Mouse (Mus musculus): ENCODE measurements around the gene Galp. TPM values are rescaled to one million over a fixed set of nuclear protein-coding genes. Genes with fewer than 3 reads are reported as not detected.
"Not testable (repeated sequence)": the region's sequence is repeated elsewhere in the genome, so short reads cannot be mapped to it uniquely, and the experiment has no call there.

Galp gene
- total RNA-seq, 2 experiments from 2014 or later, result not detected

DNA sequence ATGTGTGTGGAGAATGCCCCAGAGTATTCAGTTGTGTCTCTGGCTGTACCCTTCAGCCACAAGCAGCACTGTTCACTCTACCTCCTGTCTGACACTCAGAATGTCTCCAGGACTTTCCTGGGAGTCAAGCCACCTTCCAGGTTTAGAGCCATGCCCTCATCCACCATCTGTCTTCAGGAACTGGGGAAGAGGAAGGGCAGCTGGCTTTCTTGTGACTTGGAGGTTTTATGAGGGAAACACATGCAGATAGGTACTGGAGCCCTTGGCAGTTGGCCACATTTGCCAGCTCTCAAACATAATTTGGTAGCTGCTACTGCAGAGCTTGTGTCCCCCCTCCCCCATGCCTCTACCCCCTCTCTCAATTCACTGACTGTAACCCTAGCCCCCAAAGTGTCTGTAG lies 17.9 kb upstream of the Galp start:
- no peak for DNase-seq

- DNase-seq, result no peak
These were observed 14.0 kb upstream of the Galp start for GRCm38 (mm10) chr7:6182882-6183281.

GRCm38 (mm10) chr7:6183802-6184201 lies 13.1 kb upstream of the Galp start:
- no peak for DNase-seq

GRCm38 (mm10) chr7:6184521-6184920 lies 12.4 kb upstream of the Galp start:
- DNase-seq, result peak; percentile 33

- DNase-seq, result no peak
These were observed 11.5 kb upstream of the Galp start for GRCm38 (mm10) chr7:6185391-6185790.

- DNase-seq, result no peak
These were observed 10.7 kb upstream of the Galp start for GRCm38 (mm10) chr7:6186176-6186575.

- DNase-seq, result no peak
These were observed 10.1 kb upstream of the Galp start for GRCm38 (mm10) chr7:6186756-6187155.

DNA sequence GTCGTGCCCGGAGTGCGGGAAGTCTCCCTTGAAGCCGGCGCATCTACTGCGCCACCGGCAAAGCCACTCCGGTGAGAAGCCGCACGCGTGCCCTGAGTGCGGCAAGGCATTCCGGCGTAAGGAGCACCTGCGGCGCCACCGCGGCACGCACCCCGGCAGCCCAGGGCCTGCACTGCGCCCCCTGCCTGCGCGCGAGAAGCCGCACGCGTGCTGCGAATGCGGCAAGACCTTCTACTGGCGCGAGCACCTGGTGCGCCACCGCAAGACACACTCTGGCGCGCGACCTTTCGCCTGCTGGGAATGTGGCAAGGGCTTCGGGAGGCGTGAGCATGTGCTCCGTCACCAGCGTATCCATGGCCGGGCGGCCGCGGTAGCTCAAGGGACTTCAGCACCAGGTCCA lies 7.3 kb upstream of the Galp start:
- DNase-seq, result no peak

DNA sequence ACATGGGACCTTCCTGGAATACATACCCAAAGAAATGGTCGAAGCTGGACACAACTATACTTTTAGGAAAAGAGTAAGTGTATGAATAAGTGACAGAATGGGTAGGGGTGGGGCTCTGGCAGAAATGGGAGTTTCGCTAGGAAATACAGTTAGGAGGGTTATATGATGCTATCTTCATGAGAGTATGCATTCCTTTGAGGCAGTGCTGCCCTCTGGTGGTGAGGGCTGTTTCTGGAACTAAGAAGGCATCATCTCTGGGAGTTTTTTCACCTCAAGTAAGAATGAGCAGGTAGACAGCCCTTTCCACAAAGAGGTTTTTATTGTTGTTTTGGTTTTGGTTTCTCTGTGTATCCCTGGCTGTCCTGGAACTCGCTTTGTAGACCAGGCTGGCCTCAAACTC lies 5.5 kb upstream of the Galp start:
- peak; percentile 84 for DNase-seq

DNA sequence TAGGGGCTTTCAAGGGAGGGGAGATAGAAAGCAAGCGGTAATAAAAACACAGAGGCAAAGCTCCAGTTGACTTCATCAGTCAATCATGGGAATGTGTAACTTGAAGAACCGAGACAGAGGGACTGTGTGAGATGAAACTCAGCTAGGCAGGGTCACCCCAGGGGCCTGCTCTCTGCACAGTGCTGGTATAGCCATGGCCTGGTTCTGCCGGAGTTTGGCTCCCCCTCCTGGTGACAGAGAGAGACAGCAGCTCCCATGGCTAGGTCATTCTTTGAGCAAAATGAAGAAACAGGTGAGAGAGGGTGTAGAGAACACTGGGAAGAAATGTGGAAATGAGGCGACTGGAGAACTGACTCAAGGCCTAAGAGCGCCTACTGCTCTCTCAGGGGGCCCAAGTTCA lies 2.8 kb upstream of the Galp start:
- DNase-seq, result peak; percentile 63

DNA sequence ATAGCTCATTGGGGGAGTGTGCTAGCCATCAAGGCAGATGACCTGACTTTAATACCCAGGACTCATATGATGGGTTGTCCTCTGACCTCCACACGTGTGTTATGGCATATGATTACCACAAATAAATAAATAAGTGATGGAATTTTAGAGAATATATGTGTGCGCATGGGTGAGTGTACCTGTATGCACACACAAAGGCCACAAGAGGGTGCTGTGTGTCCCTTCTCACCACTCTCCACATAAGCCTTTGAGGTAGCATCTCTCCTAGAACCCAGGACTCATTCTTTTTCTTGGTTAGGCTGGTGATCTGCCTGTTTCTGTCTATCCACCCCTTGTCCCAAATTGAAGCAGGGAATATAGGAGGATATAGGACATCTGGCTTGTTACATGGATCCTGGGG lies 1.1 kb upstream of the Galp start:
- no peak for DNase-seq

DNA sequence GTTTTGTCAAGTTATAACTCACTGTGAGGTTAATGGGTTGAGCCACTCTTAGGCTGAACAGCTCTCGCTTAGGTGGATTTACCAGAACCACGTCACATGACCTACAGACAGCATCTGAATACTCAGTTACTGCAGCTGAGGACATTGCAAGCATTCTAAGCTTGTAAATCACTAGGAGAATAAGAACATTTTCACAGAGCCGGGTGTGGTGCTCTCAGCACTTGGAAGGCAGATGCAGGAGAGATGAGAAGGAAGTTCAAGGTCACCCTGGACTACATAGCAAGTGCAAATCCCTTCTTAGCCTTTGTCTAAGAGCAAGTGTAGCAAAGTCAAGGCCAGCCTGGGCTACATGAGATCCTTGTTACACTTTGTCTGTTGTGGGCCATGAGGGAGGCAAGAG lies 7.3 kb downstream of the Galp start:
- DNase-seq, result no peak

DNA sequence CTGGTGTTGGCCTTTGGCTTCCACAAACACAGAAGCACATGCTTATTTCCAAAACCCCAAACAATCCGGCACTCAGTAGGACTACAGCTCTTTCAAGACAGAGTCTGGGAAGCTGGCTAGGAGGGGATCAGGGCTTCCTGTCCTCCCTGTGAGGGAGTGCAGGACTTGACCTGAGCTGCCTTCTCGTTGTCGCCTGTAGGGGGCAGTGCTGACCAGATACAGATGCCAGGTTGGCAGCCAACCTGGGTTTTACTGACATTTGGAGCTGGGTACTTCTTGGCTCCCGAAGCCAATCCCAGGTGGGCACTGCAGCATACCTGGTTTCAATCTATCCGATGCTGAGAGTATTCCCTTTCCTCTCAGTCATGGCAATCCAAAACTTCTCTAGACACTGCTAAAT lies 16.3 kb downstream of the Galp start:
- DNase-seq, result peak; percentile 29

DNA sequence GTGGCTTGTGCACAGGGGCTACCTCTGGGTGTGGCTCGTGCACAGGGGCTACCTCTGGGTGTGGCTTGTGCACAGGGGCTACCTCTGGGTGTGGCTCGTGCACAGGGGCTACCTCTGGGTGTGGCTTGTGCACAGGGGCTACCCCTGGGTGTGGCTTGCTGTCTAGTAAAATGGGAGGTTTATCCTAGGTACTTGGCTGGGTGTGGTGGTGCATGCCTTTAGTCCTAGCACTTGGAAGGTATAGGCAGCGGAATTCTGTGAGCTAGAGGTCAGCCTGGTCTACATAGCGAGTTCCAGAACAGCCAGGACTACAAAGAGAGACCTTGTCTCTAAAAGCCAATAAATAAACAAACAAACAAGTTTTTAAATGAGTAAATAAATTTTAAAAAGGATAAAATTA lies 17.8 kb downstream of the Galp start:
- DNase-seq, result not testable (repeated sequence)

GRCm38 (mm10) chr7:6220147-6220546 lies 23.3 kb downstream of the Galp start:
- no peak for DNase-seq

DNA sequence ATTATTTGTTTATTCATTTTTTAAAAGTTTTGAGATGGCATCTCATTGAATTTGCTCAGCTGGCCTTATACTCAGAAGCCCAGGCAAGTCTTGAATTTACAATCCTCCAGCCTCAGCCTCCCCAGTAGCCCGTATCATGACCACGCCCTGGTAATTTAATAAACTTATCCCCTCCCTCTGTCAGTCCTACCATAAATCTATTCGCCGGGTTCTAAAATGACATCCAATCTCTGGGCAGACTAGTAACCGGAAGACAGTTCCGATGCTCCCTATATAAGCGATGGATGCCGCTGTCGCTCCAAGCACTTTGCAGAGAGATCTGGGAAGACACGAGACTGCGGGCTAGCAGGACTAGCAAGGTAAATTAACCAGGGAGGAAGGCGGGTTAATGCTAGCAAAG lies 25.1 kb downstream of the Galp start, which contains the start of gene Zscan5b:
Zscan5b (plus strand) TSS at position 301 of the 400 bp plus-strand sequence.
- no peak for DNase-seq

- not testable (repeated sequence) for DNase-seq
These were observed 31.6 kb downstream of the Galp start for GRCm38 (mm10) chr7:6228491-6228890.

DNA sequence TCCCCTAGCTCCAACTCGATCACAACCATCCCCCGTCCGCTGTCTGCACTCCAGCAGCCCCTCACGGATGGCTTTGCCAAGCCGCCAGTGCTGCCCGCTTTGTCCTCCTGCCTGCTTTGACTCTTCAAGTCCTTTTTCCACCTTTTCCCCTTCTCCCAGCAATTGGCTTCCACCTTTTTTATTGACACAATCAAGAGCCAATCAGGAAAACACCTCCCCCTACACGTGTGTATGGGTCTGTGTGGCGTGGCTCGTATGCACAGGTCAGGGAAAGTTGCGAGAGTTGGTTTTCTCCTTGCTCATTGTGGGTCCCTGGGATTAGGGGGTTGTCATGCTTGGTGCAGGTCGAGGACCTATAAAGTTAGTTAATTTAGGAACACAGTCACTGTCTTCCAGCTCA lies 42.9 kb downstream of the Galp start:
- no peak for DNase-seq

- DNase-seq, result peak; percentile 33
These were observed 44.0 kb downstream of the Galp start for GRCm38 (mm10) chr7:6240841-6241425.

- DNase-seq, result no peak
These were observed 47.7 kb downstream of the Galp start for GRCm38 (mm10) chr7:6244361-6245292.

- DNase-seq, result no peak
These were observed 55.5 kb downstream of the Galp start, which contains the start of gene Epp13 for GRCm38 (mm10) chr7:6252410-6252809. TSS of gene Epp13 (plus strand) at chr7:6252710.

- DNase-seq, result no peak
These were observed 57.6 kb downstream of the Galp start for GRCm38 (mm10) chr7:6254451-6254850.

GRCm38 (mm10) chr7:6257386-6257785 lies 60.5 kb downstream of the Galp start:
- DNase-seq, result no peak

Measured in gastrocnemius, postnatal 10 days (tissue).